Mouse (Mus musculus) cerebellum, adult 11-12 months (tissue): Measurements from ENCODE around the gene Ppp1r18.

Experiments
- DNase-seq: peaks from one replicate; pipeline ENCODE4 v3.0.0; 2022

Ppp1r18 gene

GRCm38 (mm10) chr17:35865481-35866280 lies at the start of gene Ppp1r18:
Gene Ppp1r18 (plus strand): TSS chr17:35865593.
- DNase-seq, result no peak

DNA sequence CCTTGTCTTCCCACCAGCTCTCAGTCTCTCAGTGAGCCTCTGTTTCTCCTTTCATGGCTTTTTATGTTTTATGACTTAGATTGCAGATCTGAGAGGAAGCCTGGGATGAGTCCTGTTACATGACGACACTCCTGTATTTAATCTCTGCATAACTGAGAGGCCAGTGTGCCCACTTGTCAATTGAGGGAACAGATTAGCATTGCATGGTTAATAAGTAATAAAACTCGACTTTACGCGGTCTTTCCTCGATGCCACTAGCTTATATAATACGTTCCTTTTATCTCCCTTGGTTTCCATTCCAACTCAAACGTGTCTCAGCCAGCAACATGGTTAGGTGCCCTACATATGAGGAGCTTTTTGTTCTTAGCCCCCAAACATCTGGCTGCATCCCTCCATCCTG lies 49.6 kb upstream of the Ppp1r18 start:
- no peak for DNase-seq

DNA sequence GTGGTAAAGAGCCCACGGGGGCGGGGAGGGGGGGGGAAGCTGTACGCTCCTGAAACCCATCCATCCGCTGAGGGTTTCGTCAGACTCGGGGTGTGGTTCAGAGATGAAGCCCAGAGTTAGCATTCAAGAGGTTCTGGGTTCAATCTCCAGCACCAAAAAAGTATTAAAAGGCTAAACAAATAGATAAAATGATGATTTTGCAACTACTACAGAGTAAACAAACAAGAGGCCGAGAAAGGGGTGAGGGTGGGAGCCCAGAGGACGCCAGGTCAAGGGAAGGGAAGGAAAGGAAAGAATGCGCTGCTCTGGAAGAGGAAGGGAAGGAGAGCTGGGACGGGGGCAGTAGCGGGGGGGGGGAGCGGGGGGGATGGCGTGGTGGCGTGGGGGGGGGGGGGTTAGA lies 48.7 kb upstream of the Ppp1r18 start:
- DNase-seq, result no peak

GRCm38 (mm10) chr17:35817226-35817625 lies 48.2 kb upstream of the Ppp1r18 start:
- DNase-seq, result no peak

GRCm38 (mm10) chr17:35820111-35820510 lies 45.3 kb upstream of the Ppp1r18 start:
- DNase-seq, result no peak

DNA sequence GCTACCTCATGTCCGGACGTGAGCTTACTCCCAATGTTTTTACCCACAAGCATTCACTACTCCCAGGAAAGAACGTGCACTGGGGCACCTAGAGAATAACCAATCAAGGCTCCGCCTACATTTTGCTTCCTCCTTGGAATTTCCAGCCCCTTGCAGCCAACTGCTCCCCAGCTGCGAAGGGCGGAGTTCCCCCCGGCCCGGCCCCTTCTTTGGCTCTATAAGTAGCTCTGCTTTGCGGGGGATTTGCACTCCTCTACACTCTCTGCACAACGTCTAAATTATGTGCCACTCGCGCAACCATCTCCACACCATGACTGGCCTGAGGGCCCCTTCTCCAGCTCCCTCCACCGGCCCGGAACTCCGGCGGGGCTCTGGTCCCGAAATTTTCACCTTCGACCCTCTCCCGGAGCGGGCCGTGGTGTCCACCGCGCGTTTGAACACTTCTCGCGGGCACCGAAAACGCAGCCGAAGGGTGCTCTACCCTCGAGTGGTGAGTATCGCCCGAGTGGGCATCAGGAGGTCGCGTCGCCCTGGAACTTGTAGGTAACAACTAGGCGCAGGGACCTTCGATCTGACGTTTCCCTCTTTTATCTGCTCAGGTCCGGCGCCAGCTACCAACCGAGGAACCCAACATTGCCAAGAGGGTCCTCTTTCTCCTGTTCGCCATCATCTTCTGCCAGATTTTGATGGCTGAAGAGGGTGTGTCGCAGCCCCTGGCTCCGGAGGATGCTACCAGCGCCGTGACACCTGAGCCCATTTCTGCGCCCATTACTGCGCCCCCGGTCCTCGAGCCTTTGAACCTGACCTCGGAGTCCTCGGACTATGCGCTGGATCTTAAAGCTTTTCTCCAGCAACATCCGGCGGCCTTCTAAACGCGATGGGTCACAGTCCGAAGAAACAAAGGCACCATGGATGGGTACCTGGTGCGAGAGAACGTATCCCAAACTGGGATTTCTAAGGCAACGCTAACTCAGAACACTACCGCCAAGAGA lies 43.7 kb upstream of the Ppp1r18 start, which contains the start of gene Ier3:
TSS of gene Ier3 (plus strand) at position 246 of the 992 bp plus-strand sequence.
- DNase-seq, result peak; percentile 63

DNA sequence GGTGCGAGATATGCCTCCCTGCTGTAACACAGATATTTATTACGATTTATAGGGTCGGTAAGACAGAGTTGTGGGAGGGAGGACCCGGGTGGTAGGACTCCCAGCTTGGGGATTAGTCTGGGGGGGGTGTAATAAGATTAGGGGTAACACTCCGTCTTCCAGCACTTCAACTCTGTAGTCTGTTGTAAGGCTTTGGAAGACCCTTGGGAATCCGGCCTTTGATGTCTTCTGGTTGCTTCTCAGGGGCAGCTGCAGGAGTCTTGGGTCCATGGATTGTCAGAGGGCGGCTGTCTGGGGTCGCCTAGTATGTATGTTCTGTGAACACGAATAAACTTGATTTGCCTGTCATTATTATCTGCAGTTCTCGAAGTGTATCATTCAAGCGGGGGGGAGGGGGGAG lies 42.8 kb upstream of the Ppp1r18 start:
- peak; percentile 46 for DNase-seq

- DNase-seq, result peak; percentile 79
Measured at GRCm38 (mm10) chr17:35822964-35823937, 42.1 kb upstream of the Ppp1r18 start, which contains the start of gene Flot1. Gene Flot1 (plus strand): TSS chr17:35823230.

- no peak for DNase-seq
Measured at GRCm38 (mm10) chr17:35824402-35824801, 41.0 kb upstream of the Ppp1r18 start.

GRCm38 (mm10) chr17:35825109-35825850 lies 40.1 kb upstream of the Ppp1r18 start:
- DNase-seq, result no peak

DNA sequence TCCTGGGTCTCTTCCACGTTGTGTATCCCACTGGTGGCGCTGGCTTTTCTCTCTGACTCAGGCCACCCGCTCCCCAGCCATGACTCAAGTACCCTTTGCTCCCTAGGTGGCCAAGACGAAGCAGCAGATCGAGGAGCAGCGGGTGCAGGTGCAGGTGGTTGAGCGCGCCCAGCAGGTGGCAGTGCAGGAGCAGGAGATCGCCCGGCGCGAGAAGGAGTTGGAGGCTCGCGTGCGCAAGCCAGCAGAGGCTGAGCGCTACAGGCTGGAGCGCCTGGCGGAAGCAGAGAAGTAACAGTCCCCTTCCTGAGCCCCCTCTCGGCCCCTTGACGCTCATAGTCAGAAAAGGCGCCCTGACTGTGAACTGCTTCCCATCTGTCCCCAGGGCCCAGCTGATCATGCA lies 35.7 kb upstream of the Ppp1r18 start:
- peak; percentile 81 for DNase-seq

GRCm38 (mm10) chr17:35832400-35833238 lies 32.8 kb upstream of the Ppp1r18 start:
- DNase-seq, result no peak

DNA sequence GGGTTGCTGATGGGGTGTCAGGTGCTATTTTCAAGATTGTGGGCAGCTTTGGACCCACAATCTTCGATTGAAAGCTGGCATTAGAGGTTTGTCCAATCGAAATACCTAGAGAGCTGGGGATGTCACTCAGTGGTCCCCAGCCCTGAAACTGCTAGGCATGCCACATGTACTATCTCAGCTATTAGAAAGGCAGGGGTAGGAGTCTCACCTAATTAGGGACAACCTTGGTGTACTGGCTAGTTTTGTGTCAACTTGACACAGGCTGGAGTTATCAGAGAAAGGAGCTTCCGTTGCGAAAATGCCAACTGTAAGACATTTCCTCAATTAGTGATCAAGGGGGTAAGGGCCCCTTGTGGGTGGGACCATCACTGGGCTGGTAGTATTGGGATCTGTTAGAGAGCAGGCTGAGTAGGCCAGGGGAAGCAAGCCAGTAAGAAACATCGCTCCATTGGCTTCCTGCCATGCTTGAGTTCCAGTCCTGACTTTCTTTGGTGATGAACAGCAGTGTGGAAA lies 32.1 kb upstream of the Ppp1r18 start:
- peak; percentile 48 for DNase-seq

DNA sequence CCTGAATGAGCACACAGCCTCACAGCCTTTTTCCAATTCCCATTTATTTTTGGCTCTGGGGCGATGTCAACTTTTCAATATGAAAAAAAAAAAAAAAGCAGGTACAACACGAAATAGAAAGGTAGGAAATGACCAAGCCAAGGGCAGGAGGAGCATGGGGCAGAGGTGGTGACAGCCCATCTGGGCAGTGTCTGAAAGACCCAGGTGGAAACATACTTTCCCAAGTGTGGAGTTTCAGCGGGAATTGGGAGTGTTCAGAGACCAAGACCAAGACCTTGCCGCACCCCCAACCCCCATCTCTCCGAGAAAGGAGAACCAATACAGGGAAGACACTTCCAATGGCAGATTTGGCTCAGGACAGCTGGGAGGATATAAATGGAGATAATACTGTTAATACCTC lies 31.5 kb upstream of the Ppp1r18 start:
- no peak for DNase-seq

DNA sequence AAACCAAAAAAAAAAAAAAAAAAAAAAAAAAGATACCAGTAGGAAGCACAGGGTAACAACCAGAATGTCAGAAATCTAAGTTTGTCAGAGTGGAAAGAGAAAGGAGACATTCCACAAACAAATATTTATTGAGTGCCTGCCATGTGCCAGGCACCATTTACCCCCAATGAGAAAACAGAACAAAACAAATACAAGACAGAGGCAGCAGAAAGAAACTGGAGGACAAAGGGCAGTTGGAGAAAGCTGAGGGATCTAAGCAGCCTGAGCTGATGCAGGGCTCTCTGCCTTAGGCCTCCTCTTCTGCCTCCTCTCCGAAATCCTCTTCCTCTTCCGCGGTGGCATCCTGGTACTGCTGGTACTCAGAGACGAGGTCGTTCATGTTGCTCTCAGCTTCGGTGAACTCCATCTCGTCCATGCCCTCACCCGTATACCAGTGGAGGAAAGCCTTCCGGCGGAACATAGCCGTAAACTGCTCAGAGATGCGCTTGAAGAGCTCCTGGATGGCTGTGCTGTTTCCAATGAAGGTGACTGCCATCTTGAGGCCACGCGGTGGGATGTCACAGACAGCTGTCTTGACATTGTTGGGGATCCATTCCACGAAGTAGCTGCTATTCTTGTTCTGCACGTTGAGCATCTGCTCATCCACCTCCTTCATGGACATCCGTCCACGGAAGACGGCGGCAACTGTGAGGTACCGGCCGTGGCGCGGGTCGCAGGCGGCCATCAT lies 30.5 kb upstream of the Ppp1r18 start:
- DNase-seq, result no peak

- DNase-seq, result peak; percentile 59
Measured at GRCm38 (mm10) chr17:35835424-35836140, 29.8 kb upstream of the Ppp1r18 start.

GRCm38 (mm10) chr17:35836178-35836965 lies 29.0 kb upstream of the Ppp1r18 start:
- peak; percentile 82 for DNase-seq

- peak; percentile 85 for DNase-seq
Measured at GRCm38 (mm10) chr17:35836991-35837422, 28.4 kb upstream of the Ppp1r18 start.
